Mouse (Mus musculus) heart, postnatal 0 days (tissue): Measurements from ENCODE around the gene Per1. TPM values are rescaled to one million over a fixed set of nuclear protein-coding genes. Genes with fewer than 3 reads are reported as not detected.
A peak's percentile ranks its signal among the peaks of the same experiment; 100 is the strongest.

ENCODE experiments used
- ATAC-seq: fragments of 200-750 bp; cut with Nextera tagmentation; 2 replicates; pipeline ENCODE4 v1.8.0; 2017; ENCODE audit warnings: low read depth, moderate number of reproducible peaks, moderate library complexity; ENCODE audit not compliant: insufficient read depth
- DNase-seq: peaks from one replicate; pipeline ENCODE4 v3.0.0-alpha.2; 2016; ENCODE audit warnings: low spot score
- H3K27ac ChIP-seq: fragments of 300-500 bp; sonication (generic); 2 replicates; pipeline ENCODE4 v1.5.1; 2014; ENCODE audit warnings: low read depth, mild to moderate bottlenecking
- H3K27me3 ChIP-seq: fragments of 300-500 bp; sonication (generic); 2 replicates; pipeline ENCODE4 v1.6.1; 2014; ENCODE audit warnings: low read length, mixed read lengths; ENCODE audit not compliant: control insufficient read depth, insufficient read depth
- H3K36me3 ChIP-seq: fragments of 300-500 bp; sonication (generic); replicated peaks from 2 replicates; pipeline ENCODE4 v1.6.1; 2014; ENCODE audit warnings: low read length, mixed read lengths; ENCODE audit not compliant: control insufficient read depth, insufficient read depth
- H3K4me1 ChIP-seq: fragments of 300-500 bp; sonication (generic); 2 replicates; pipeline ENCODE4 v1.6.1; 2014; ENCODE audit warnings: antibody characterized with exemption; ENCODE audit not compliant: control insufficient read depth, insufficient read depth
- H3K4me2 ChIP-seq: fragments of 300-500 bp; sonication (generic); 2 replicates; pipeline ENCODE4 v1.6.1; 2014; ENCODE audit warnings: low read depth, mild to moderate bottlenecking, low read length, moderate library complexity
- H3K4me3 ChIP-seq: fragments of 300-500 bp; sonication (generic); 2 replicates; pipeline ENCODE4 v1.5.1; 2014; ENCODE audit warnings: low read depth, low read length
- H3K9ac ChIP-seq: fragments of 300-500 bp; sonication (generic); replicated peaks from 2 replicates; pipeline ENCODE4 v1.6.1; 2014; ENCODE audit warnings: low read depth, low read length, mixed read lengths
- H3K9me3 ChIP-seq: fragments of 300-500 bp; sonication (generic); replicated peaks from 2 replicates; pipeline ENCODE4 v1.6.1; 2016; ENCODE audit warnings: low read length; ENCODE audit not compliant: control insufficient read depth
- CTCF ChIP-seq: IDR thresholded peaks from 2 replicates; pipeline ENCODE4 v1.5.1; 2016; ENCODE audit warnings: antibody characterized with exemption, control low read depth, low read depth
- EP300 ChIP-seq: IDR thresholded peaks from 2 replicates; pipeline ENCODE4 v1.6.1; 2016; ENCODE audit warnings: antibody characterized with exemption, low read depth
- WGBS: fragments of 180-500 bp; shearing (Covaris S2); extraction: QIAGEN DNeasy Blood & Tissue Kit; methylation state at CpG from one replicate; pipeline ENCODE4 v1.1.7; 2014; 5-methylcytosine and 5-hydroxymethylcytosine counted together
- polyA plus RNA-seq: library from polyadenylated mRNA; unstranded; fragments of >200 nt; fragmentation: Nextera tagmentation; extraction: Ambion mirVana; gene quantifications from 2 replicates; pipeline ENCODE4 v1.2.1, GENCODE M21; 2015
- total RNA-seq: library from RNA; depleted of rRNA; stranded (reverse); fragments of >200 nt; gene quantifications from 2 replicates; pipeline ENCODE4 v1.2.3, GENCODE M21; 2014; ENCODE audit warnings: low replicate concordance

Gene Per1
- total and polyA plus RNA-seq, 2 experiments from 2014 or later, result 8.1 to 76.8 TPM

DNA sequence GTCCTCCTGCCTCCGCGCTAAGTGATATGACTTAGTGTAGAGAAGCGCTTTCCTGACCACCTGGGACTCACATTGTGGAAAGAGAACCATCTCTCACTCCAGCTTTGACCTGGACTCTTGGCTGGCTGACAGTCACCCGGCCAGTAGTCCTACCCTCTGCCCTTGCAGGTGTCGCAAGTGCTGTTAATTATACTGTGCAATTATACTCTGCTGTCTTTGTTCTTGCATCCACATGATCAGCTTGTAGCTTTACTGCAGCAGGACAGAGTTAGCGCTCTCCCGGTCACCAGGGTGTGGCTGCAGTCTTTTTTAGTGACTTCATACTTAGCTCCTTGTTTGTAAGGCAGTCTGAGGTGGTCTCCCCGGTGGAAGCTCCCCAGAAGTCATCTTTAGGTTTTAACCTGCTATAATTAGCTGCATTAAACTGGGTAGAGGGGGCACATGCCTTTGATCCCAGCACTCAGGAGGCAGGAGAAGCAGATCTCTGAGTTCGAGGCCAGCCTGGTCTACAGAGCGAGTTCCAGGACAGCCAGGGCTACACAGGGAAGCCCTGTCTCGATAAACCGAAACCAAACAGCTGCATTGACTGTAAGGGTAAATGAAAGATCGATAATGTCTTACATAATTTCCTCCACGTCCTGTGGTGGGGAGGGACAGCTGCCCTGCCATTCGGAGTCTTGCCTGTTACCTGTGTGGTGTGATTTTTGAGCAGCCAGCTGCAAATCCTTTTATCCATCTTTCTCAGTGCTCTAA, 14.7 kb upstream of the Per1 start:
- Histone ChIP-seq H3K27me3 (no peaks in the 10 kb centered on the region), H3K4me1 (peaks cover 9% of the 10 kb centered on the region; the same call in 1 of the 2 replicates), H3K9me3 (no peaks in the 10 kb centered on the region), H3K27ac (no peak overlapping the region), H3K4me3 (no peak overlapping the region), H3K36me3 (no peaks in the 10 kb centered on the region), H3K4me2 (no peak overlapping the region), H3K9ac (no peak overlapping the region)
- no peak for DNase-seq
- 72% methylated on average over 15 of the region's 15 CpGs for WGBS
- ATAC-seq, result no peak
- TF ChIP-seq CTCF (no peak), EP300 (no peak)

DNA sequence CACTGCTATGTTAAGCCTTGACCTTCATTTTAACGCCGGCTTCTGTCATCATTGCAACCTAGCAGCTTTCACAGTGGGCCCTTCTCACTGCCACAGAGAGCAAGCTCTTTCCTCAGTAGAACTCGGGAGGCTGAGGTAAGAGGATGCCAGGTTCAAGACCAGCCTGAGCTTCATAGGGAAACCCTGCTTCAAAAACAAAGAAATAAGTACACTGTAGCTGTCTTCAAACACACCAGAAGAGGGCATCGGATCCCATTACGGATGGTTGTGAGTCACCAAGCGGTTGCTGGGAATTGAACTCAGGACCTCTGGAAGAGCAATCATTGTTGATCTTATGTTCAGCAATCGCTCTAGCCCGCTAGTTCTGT, 14.2 kb upstream of the Per1 start:
- Histone ChIP-seq H3K36me3 (no peaks in the 10 kb centered on the region), H3K4me1 (peaks cover 9% of the 10 kb centered on the region; the same call in 1 of the 2 replicates), H3K4me2 (no peak overlapping the region), H3K27ac (no peak overlapping the region), H3K9me3 (no peaks in the 10 kb centered on the region), H3K27me3 (no peaks in the 10 kb centered on the region), H3K9ac (no peak overlapping the region), H3K4me3 (no peak overlapping the region)
- no peak for DNase-seq
- WGBS, result 88% methylated on average over 8 of the region's 8 CpGs
- ATAC-seq, result no peak
- no peak for TF ChIP-seq EP300
- no peak for TF ChIP-seq CTCF

DNA sequence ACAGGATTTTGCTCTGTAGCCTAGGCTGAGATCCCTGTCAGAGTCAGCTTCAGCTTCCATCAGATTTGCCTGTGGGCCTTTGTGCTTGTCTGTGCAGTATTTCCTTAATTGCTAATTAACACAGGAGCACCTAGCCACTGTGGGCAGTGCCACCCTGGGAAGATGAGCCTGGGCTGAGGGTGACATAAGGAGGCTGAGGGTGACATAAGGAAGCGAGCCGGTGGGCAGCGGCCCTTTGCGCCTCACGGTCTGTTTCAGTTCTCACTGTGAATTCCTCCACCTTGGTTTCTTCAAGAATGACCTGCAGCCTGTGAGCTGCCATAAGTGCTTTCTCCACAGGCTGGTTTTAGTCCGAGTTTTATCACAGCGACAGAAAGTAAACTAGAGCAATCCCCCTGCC, 13.4 kb upstream of the Per1 start:
- DNase-seq (no peak), ATAC-seq (no peak)
- H3K9me3 ChIP-seq, result no peaks in the 10 kb centered on the region
- no peak overlapping the region for H3K4me3 ChIP-seq
- no peak for TF ChIP-seq CTCF
- no peak for TF ChIP-seq EP300
- peaks cover 4% of the 10 kb centered on the region; the same call in 1 of the 2 replicates for H3K4me1 ChIP-seq
- H3K36me3 ChIP-seq, result no peaks in the 10 kb centered on the region
- H3K4me2 ChIP-seq, result no peak overlapping the region
- no peaks in the 10 kb centered on the region for H3K27me3 ChIP-seq
- H3K9ac ChIP-seq, result no peak overlapping the region
- H3K27ac ChIP-seq, result no peak overlapping the region
- 79% methylated on average over 7 of the region's 7 CpGs for WGBS

DNA sequence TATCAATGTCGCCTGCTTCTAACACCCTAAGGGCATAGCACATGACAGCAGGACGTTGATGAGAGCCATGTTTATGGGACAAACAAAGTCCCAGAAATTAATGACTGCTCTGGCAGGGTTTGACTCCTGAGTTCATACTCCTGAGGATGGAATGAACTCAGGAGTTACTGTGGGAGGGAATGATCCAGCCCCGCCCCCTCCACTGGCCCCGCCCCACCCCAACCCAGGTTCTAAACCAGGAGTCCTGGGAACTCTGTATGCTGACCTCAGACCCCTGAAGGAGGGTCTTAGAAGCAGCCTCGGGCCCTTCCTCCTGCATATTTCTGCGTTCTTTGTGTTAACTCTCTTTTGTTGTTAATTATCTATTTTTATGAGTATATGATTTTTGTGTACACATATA, 9.4 kb upstream of the Per1 start:
- Histone ChIP-seq H3K36me3 (peaks cover 10% of the 10 kb centered on the region), H3K4me3 (no peak overlapping the region), H3K4me2 (no peak overlapping the region), H3K27ac (no peak overlapping the region), H3K9me3 (no peaks in the 10 kb centered on the region), H3K4me1 (peaks cover 18% of the 10 kb centered on the region), H3K27me3 (no peaks in the 10 kb centered on the region), H3K9ac (no peak overlapping the region)
- TF ChIP-seq CTCF, result no peak
- TF ChIP-seq EP300, result no peak
- ATAC-seq (no peak), DNase-seq (no peak)
- 71% methylated on average over 6 of the region's 6 CpGs for WGBS

DNA sequence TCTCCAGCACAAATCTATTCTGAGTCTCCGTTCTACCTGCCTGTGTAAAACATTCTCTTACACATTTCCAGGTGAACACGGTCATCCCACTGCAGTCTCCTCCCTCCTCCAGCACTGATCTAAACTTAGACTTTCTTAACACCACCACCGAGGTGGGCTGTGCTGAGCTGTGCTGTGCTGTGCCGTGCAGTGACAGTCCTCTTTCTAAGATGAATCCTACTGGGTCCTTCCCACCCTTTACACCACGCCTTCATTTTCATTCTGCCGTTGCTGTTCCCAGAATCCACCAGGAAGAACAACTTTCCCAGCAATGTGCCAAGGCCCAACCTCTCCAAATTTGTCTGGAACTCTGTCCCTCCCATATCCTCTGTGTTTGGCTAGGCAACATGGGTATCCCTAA, 8.6 kb upstream of the Per1 start:
- no peaks in the 10 kb centered on the region for H3K9me3 ChIP-seq
- DNase-seq (no peak), ATAC-seq (no peak)
- no peak overlapping the region for H3K9ac ChIP-seq
- H3K4me2 ChIP-seq, result no peak overlapping the region
- no peak for TF ChIP-seq CTCF
- TF ChIP-seq EP300, result no peak
- peaks cover 17% of the 10 kb centered on the region for H3K36me3 ChIP-seq
- peak overlapping the region; percentile 98 for H3K27ac ChIP-seq
- no peaks in the 10 kb centered on the region for H3K27me3 ChIP-seq
- 29% methylated on average over 6 of the region's 6 CpGs for WGBS
- no peak overlapping the region for H3K4me3 ChIP-seq
- H3K4me1 ChIP-seq, result peaks cover 18% of the 10 kb centered on the region

DNA sequence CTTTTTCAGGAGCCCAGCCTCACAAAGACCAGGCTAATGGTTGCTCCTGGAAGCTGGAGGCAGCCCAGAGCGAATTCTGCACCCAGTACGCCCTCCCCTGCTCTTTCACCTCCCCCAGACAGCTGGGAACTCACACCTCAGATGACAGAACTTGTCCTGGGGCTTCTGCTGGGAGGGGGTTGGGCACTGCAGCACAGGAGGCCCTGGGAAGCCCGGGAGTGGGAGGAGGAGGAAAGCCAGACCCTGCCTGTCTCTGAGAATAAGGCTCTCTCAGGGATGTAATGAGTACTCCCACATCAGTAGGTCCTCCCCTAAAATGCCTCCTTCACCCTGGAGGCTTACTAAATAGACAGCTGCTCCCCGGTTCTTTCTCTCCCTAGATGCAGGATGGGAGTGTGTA, 7.9 kb upstream of the Per1 start:
- peak overlapping the region; percentile 98 for H3K27ac ChIP-seq
- WGBS, result 35% methylated on average over 4 of the region's 4 CpGs
- H3K9ac ChIP-seq, result no peak overlapping the region
- TF ChIP-seq CTCF (no peak), EP300 (no peak)
- H3K36me3 ChIP-seq, result peaks cover 24% of the 10 kb centered on the region
- no peak overlapping the region for H3K4me3 ChIP-seq
- H3K4me1 ChIP-seq, result peaks cover 18% of the 10 kb centered on the region
- no peak for DNase-seq
- peak; percentile 6; the same call in 1 of the 2 replicates for ATAC-seq
- H3K27me3 ChIP-seq, result no peaks in the 10 kb centered on the region
- no peak overlapping the region for H3K4me2 ChIP-seq
- no peaks in the 10 kb centered on the region for H3K9me3 ChIP-seq
